8 mouse cellular contexts compared by ENCODE assay signal in genomic region chr2:72475797-72476485, GRCm38 (mm10). TPM values are rescaled to one million over a fixed set of nuclear protein-coding genes. Genes with fewer than 3 reads are reported as not detected.
DNase-seq lines count a peak whose midpoint lies in the region; ATAC-seq lines count a peak whose summit lies in the region.

Gene Cdca7 (plus strand): TSS chr2:72476159.

- DNase-seq in c-Kit-negative CD71-positive TER-119-positive erythroid progenitor cells, embryonic 14.5 days (ENCODE audit: low read depth, low spot score), result peak; percentile 73
- peak; percentile 86 for DNase-seq in forebrain, embryonic 10.5 days (ENCODE audit: extremely low spot score, low spot score)
- DNase-seq in kidney, postnatal 14 days, result peak; percentile 86
- DNase-seq in liver, embryonic 13.5 days, result peak; percentile 73
- peak; percentile 26 to 55 for DNase-seq in natural killer cell, adult 2 months (ENCODE audit: low spot score in 2 of 2)

- peak within 1 kb of the TSS; percentile 78 for H3K9ac ChIP-seq in heart, embryonic 15.5 days
- peak within 1 kb of the TSS; percentile 90 for H3K9ac ChIP-seq in liver, embryonic 13.5 days
- H3K9ac ChIP-seq in stomach, embryonic 14.5 days (replicated peaks; ENCODE audit: low read depth, low read length), result peak within 1 kb of the TSS; percentile 90

- H3K27me3 ChIP-seq in forebrain, embryonic 10.5 days (ENCODE audit: poor library complexity, severe bottlenecking), result peaks cover 25% of the 10 kb centered on the region
- no peaks in the 10 kb centered on the region for H3K27me3 ChIP-seq in heart, embryonic 15.5 days
- H3K27me3 ChIP-seq in liver, embryonic 13.5 days, result no peaks in the 10 kb centered on the region
- no peaks in the 10 kb centered on the region for H3K27me3 ChIP-seq in stomach, embryonic 14.5 days (ENCODE audit: control insufficient read depth, insufficient read depth, low read length)

- peak within 1 kb of the TSS; percentile 74 for H3K4me3 ChIP-seq in forebrain, embryonic 10.5 days
- peak within 1 kb of the TSS; percentile 88 for H3K4me3 ChIP-seq in heart, embryonic 15.5 days
- peak within 1 kb of the TSS; percentile 88 for H3K4me3 ChIP-seq in liver, embryonic 13.5 days (replicated peaks)
- peak within 1 kb of the TSS; percentile 63 for H3K4me3 ChIP-seq in stomach, embryonic 14.5 days (ENCODE audit: low read depth, low read length)

- H3K36me3 ChIP-seq in forebrain, embryonic 10.5 days (replicated peaks), result peaks cover 24% of the 10 kb centered on the region
- H3K36me3 ChIP-seq in heart, embryonic 15.5 days, result 0 out of 2 replicates have a peak, but pooled peaks cover 4% of the 10 kb centered on the region
- peaks cover 24% of the 10 kb centered on the region for H3K36me3 ChIP-seq in liver, embryonic 13.5 days
- peaks cover 13% of the 10 kb centered on the region for H3K36me3 ChIP-seq in stomach, embryonic 14.5 days (ENCODE audit: control insufficient read depth, insufficient read depth, low read length)

- no peaks in the 10 kb centered on the region for H3K9me3 ChIP-seq in forebrain, embryonic 10.5 days
- H3K9me3 ChIP-seq in heart, embryonic 15.5 days (replicated peaks), result no peaks in the 10 kb centered on the region
- H3K9me3 ChIP-seq in liver, embryonic 13.5 days (replicated peaks), result no peaks in the 10 kb centered on the region
- no peaks in the 10 kb centered on the region for H3K9me3 ChIP-seq in stomach, embryonic 14.5 days (ENCODE audit: control insufficient read depth, low read depth, low read length)

- ATAC-seq in CD4-positive, CD25-positive, alpha-beta regulatory T cell, adult 4 months, result peak; percentile 83
- peak; percentile 81 for ATAC-seq in heart, embryonic 15.5 days (replicated peaks; ENCODE audit: insufficient number of reproducible peaks, insufficient read depth, low FRiP score, low read depth)
- ATAC-seq in liver, embryonic 13.5 days (ENCODE audit: low read depth), result peak; percentile 85
- peak; percentile 89 for ATAC-seq in stomach, embryonic 14.5 days (ENCODE audit: insufficient number of reproducible peaks, insufficient read depth, low FRiP score, low read depth)

- H3K4me1 ChIP-seq in forebrain, embryonic 10.5 days, result peaks cover 69% of the 10 kb centered on the region
- H3K4me1 ChIP-seq in heart, embryonic 15.5 days (replicated peaks), result peaks cover 35% of the 10 kb centered on the region
- H3K4me1 ChIP-seq in liver, embryonic 13.5 days (replicated peaks), result peaks cover 58% of the 10 kb centered on the region
- peaks cover 27% of the 10 kb centered on the region for H3K4me1 ChIP-seq in stomach, embryonic 14.5 days (ENCODE audit: control insufficient read depth, insufficient read depth, low read length)

- peak within 1 kb of the TSS; percentile 99 for H3K27ac ChIP-seq in forebrain, embryonic 10.5 days
- H3K27ac ChIP-seq in heart, embryonic 15.5 days, result peak within 1 kb of the TSS; percentile 90
- peak within 1 kb of the TSS; percentile 92 for H3K27ac ChIP-seq in liver, embryonic 13.5 days
- H3K27ac ChIP-seq in stomach, embryonic 14.5 days (ENCODE audit: low read length), result peak within 1 kb of the TSS; percentile 95

- peak within 1 kb of the TSS; percentile 88 for H3K4me2 ChIP-seq in heart, embryonic 15.5 days
- H3K4me2 ChIP-seq in liver, embryonic 13.5 days, result peak within 1 kb of the TSS; percentile 86
- peak within 1 kb of the TSS; percentile 89 for H3K4me2 ChIP-seq in stomach, embryonic 14.5 days (replicated peaks; ENCODE audit: low read depth, low read length)

- WGBS in forebrain, embryonic 10.5 days, result under 1% methylated on average over 58 of the region's 58 CpGs
- under 1% methylated on average over 58 of the region's 58 CpGs for WGBS in heart, embryonic 15.5 days
- WGBS in liver, embryonic 13.5 days (ENCODE audit: insufficient replicate concordance), result under 1% methylated on average over 58 of the region's 58 CpGs
- under 1% methylated on average over 58 of the region's 58 CpGs for WGBS in stomach, embryonic 14.5 days

RNA-seq across cellular contexts. Expression of gene Cdca7, which starts in this region (rescaled TPM):
- 10 to 100 TPM; 30.9 to 39.3 TPM for polyA plus RNA-seq in CD4-positive, CD25-positive, alpha-beta regulatory T cell, adult 4 months (2017; shearing (Covaris generic))
- 280 and 291 TPM in 2 replicates for polyA plus RNA-seq in forebrain, embryonic 10.5 days (2016; fragmentation: Nextera tagmentation; extraction: Ambion mirVana)
- polyA plus RNA-seq in heart, embryonic 15.5 days (2015; fragmentation: Nextera tagmentation; extraction: Ambion mirVana), result 33.7 and 59.8 TPM in 2 replicates
- 71.1 and 83.7 TPM in 2 replicates for polyA plus RNA-seq in liver, embryonic 13.5 days (2015; fragmentation: Nextera tagmentation; extraction: Ambion mirVana)
- polyA plus RNA-seq in stomach, embryonic 14.5 days (2014; fragmentation: Nextera tagmentation; extraction: Ambion mirVana), result 151 and 157 TPM in 2 replicates

Comparison
In these comparisons a context has a peak if more than half of its experiments do, and no peak if none do; other contexts are left out.
1. Peak in every context shown above with its lines: DNase-seq, ATAC-seq, H3K4me3 ChIP-seq and H3K27ac ChIP-seq.